Mouse (Mus musculus) spleen, adult 2 months (tissue): Measurements from ENCODE around the gene Pou2f3.

Source experiments
- CTCF ChIP-seq: fragments of 200-500 bp; IDR thresholded peaks from 2 replicates; pipeline ENCODE4 v1.5.1; 2011; ENCODE audit warnings: mild to moderate bottlenecking, inconsistent platforms; ENCODE audit not compliant: insufficient read depth, insufficient read length, insufficient replicate concordance; ENCODE audit errors: extremely low read depth
- POLR2A ChIP-seq: fragments of 200-500 bp; IDR thresholded peaks from 2 replicates; pipeline ENCODE4 v1.6.1; 2011; ENCODE audit warnings: low read depth, low read length, inconsistent platforms

- TF ChIP-seq CTCF (no peak), POLR2A (no peak)
Observed at GRCm38 (mm10) chr9:43078711-43079110, 131.5 kb downstream of the Pou2f3 start.
